Mouse (Mus musculus) spleen, adult 2 months (tissue): ENCODE results near the gene Cep250.

Experiments used
- CTCF ChIP-seq: fragments of 200-500 bp; IDR thresholded peaks from 2 replicates; pipeline ENCODE4 v1.5.1; 2011; ENCODE audit warnings: mild to moderate bottlenecking, inconsistent platforms; ENCODE audit not compliant: insufficient read depth, insufficient read length, insufficient replicate concordance; ENCODE audit errors: extremely low read depth
- POLR2A ChIP-seq: fragments of 200-500 bp; IDR thresholded peaks from 2 replicates; pipeline ENCODE4 v1.6.1; 2011; ENCODE audit warnings: low read depth, low read length, inconsistent platforms

- TF ChIP-seq CTCF (no peak), POLR2A (peak; percentile 15; the same call in 1 of the 2 replicates)
These were observed 23.2 kb downstream of the Cep250 start for GRCm38 (mm10) chr2:155979328-155979991.
